29 mouse cellular contexts compared by ENCODE assay signal in genomic region chr1:136761467-136761866, GRCm38 (mm10).
A peak's percentile ranks its signal among the peaks of the same experiment; 100 is the strongest.
DNase-seq lines count a peak whose midpoint lies in the region; ATAC-seq and TF ChIP-seq lines count a peak whose summit lies in the region.
"Had no signal": no experiment of that assay in that cellular context is flagged by ENCODE, and none has a peak within 500 bp of the region (broad histone marks: within the 10 kb centered on the region; RNA-seq: fewer than 3 reads in every experiment).

No protein-coding gene starts in this region.

- H3K4me1 ChIP-seq in forebrain, postnatal 0 days (ENCODE audit: insufficient read depth): no peaks in the 10 kb centered on the region
- no peaks in the 10 kb centered on the region for H3K4me1 ChIP-seq in forebrain, embryonic 12.5 days
- H3K4me1 ChIP-seq: heart, embryonic 10.5 days; hindbrain, embryonic 12.5 days had no signal

- no peaks in the 10 kb centered on the region for H3K9me3 ChIP-seq in forebrain, postnatal 0 days (ENCODE audit: low read length)
- H3K9me3 ChIP-seq in forebrain, embryonic 12.5 days: no peaks in the 10 kb centered on the region
- H3K9me3 ChIP-seq: heart, embryonic 10.5 days had no signal

- DNase-seq in forebrain, postnatal 0 days: peak; percentile 20
- peak; percentile 28 for DNase-seq in cerebellum, adult 11 months
- peak; percentile 58 for DNase-seq in cerebellum, adult 9-10 months
- peak; percentile 68 to 71 for DNase-seq in cerebellum, postnatal 36 days
- DNase-seq in adrenal gland, adult (ENCODE audit: inconsistent age in 2 of 2, low spot score in 1 of 2): no peak
- no peak for DNase-seq in thymus, postnatal 0 days (ENCODE audit: low spot score)
- DNase-seq: adrenal gland, postnatal 36 days; gastrocnemius, postnatal 25 days; heart, adult 11 months; heart, postnatal 36 days; kidney, adult 9 months; kidney, postnatal 10 days; layer of hippocampus, postnatal 36 days; liver; lung, adult 2 months; lung, postnatal 10 days; midbrain, embryonic 14.5 days; right cerebral cortex, postnatal 25 days; spleen, adult 18-20 months; thymus, adult 2 months; thymus, postnatal 4 days had no signal

- H3K9ac ChIP-seq in forebrain, postnatal 0 days: no peak overlapping the region
- H3K9ac ChIP-seq in forebrain, embryonic 12.5 days: no peak overlapping the region
- H3K9ac ChIP-seq: hindbrain, embryonic 12.5 days; liver, embryonic 14.5 days had no signal

- H3K27me3 ChIP-seq in forebrain, postnatal 0 days (ENCODE audit: insufficient read depth, low read length): no peaks in the 10 kb centered on the region
- H3K27me3 ChIP-seq in forebrain, embryonic 12.5 days: no peaks in the 10 kb centered on the region
- H3K27me3 ChIP-seq: CH12.LX; hindbrain, embryonic 12.5 days had no signal

- H3K4me3 ChIP-seq in forebrain, postnatal 0 days (ENCODE audit: low read depth, low read length): no peak overlapping the region
- no peak overlapping the region for H3K4me3 ChIP-seq in forebrain, embryonic 12.5 days (replicated peaks)
- H3K4me3 ChIP-seq: heart, embryonic 10.5 days; hindbrain, embryonic 12.5 days had no signal

- no peak overlapping the region for H3K27ac ChIP-seq in forebrain, postnatal 0 days (ENCODE audit: low read depth, low read length)
- H3K27ac ChIP-seq in forebrain, embryonic 12.5 days: no peak overlapping the region
- H3K27ac ChIP-seq: heart, embryonic 10.5 days; hindbrain, embryonic 12.5 days; liver, embryonic 14.5 days; macrophage had no signal

- ATAC-seq in forebrain, postnatal 0 days: no peak
- no peak for ATAC-seq in forebrain, embryonic 12.5 days (ENCODE audit: low FRiP score)
- ATAC-seq: forebrain, embryonic 14.5 days; intestine, postnatal 0 days had no signal

- no peaks in the 10 kb centered on the region for H3K36me3 ChIP-seq in forebrain, postnatal 0 days (ENCODE audit: insufficient read depth)
- H3K36me3 ChIP-seq in forebrain, embryonic 12.5 days (replicated peaks): no peaks in the 10 kb centered on the region
- H3K36me3 ChIP-seq: heart, embryonic 10.5 days; hindbrain, embryonic 12.5 days had no signal

- 70% methylated on average over 4 of the region's 4 CpGs for WGBS in forebrain, postnatal 0 days
- 85% methylated on average over 4 of the region's 4 CpGs for WGBS in forebrain, embryonic 12.5 days

- H3K4me2 ChIP-seq in forebrain, postnatal 0 days (ENCODE audit: low read depth): no peak overlapping the region
- H3K4me2 ChIP-seq in forebrain, embryonic 12.5 days: no peak overlapping the region
- H3K4me2 ChIP-seq: hindbrain, embryonic 12.5 days had no signal

- no peak for TF ChIP-seq CTCF in forebrain, postnatal 0 days (IDR thresholded peaks at IDR 0.05; ENCODE audit: low read depth)

Comparison
In these comparisons a context has a peak if more than half of its experiments do, and no peak if none do; other contexts are left out.
1. DNase-seq: peak in forebrain, postnatal 0 days (single experiment), cerebellum, adult 11 months (single experiment), cerebellum, adult 9-10 months (single experiment) and cerebellum, postnatal 36 days (2 of 2); none in adrenal gland, adult (0 of 2) and thymus, postnatal 0 days (single experiment).